Mouse (Mus musculus) lung, embryonic 14.5 days (tissue): ENCODE measurements around the gene Naa38. TPM values are rescaled to one million over a fixed set of nuclear protein-coding genes. Genes with fewer than 3 reads are reported as not detected.

ENCODE experiments used
- ATAC-seq: fragments of 200-750 bp; cut with Nextera tagmentation; 2 replicates; pipeline ENCODE4 v1.8.0; 2017; ENCODE audit warnings: mild to moderate bottlenecking, moderate TSS enrichment, moderate library complexity; ENCODE audit not compliant: insufficient read depth
- DNase-seq: peaks from one replicate; pipeline ENCODE4 v3.0.0-alpha.2; 2015
- H3K27ac ChIP-seq: fragments of 300-500 bp; sonication (generic); 2 replicates; pipeline ENCODE4 v1.5.1; 2014; ENCODE audit warnings: low read depth, mild to moderate bottlenecking, moderate library complexity
- H3K27me3 ChIP-seq: fragments of 300-500 bp; sonication (generic); 2 replicates; pipeline ENCODE4 v1.6.1; 2014; ENCODE audit warnings: low read length, control low read depth; ENCODE audit not compliant: insufficient read depth
- H3K36me3 ChIP-seq: fragments of 300-500 bp; sonication (generic); 2 replicates; pipeline ENCODE4 v1.6.1; 2014; ENCODE audit warnings: control low read depth; ENCODE audit not compliant: insufficient read depth
- H3K4me1 ChIP-seq: fragments of 300-500 bp; sonication (generic); 2 replicates; pipeline ENCODE4 v1.6.1; 2014; ENCODE audit warnings: antibody characterized with exemption, control low read depth; ENCODE audit not compliant: insufficient read depth
- H3K4me2 ChIP-seq: fragments of 300-500 bp; sonication (generic); 2 replicates; pipeline ENCODE4 v1.6.1; 2014; ENCODE audit warnings: mild to moderate bottlenecking
- H3K4me3 ChIP-seq: fragments of 300-500 bp; sonication (generic); 2 replicates; pipeline ENCODE4 v1.5.1; 2014; ENCODE audit warnings: low read depth, low read length
- H3K9ac ChIP-seq: fragments of 300-500 bp; sonication (generic); 2 replicates; pipeline ENCODE4 v1.6.1; 2014
- H3K9me3 ChIP-seq: fragments of 300-500 bp; sonication (generic); 2 replicates; pipeline ENCODE4 v1.6.1; 2016; ENCODE audit warnings: low read depth, low read length, control low read depth
- CTCF ChIP-seq: IDR thresholded peaks from 2 replicates; pipeline ENCODE4 v1.5.1; 2016; ENCODE audit warnings: antibody characterized with exemption, low read depth
- WGBS: fragments of 180-500 bp; shearing (Covaris S2); extraction: QIAGEN DNeasy Blood & Tissue Kit; methylation state at CpG from one replicate; pipeline ENCODE4 v1.1.7; 2014; 5-methylcytosine and 5-hydroxymethylcytosine counted together
- polyA plus RNA-seq: library from polyadenylated mRNA; unstranded; fragments of >200 nt; fragmentation: Nextera tagmentation; extraction: Ambion mirVana; gene quantifications from 2 replicates; pipeline ENCODE4 v1.2.1, GENCODE M21; 2014

The Naa38 gene
- polyA plus RNA-seq, 1 experiment from 2014 or later, result 169 TPM

- Histone ChIP-seq H3K9me3 (no peaks in the 10 kb centered on the region), H3K9ac (peak overlapping the region; percentile 68), H3K4me2 (peak overlapping the region; percentile 97), H3K4me1 (peaks cover 28% of the 10 kb centered on the region), H3K27ac (peak overlapping the region; percentile 98), H3K27me3 (no peaks in the 10 kb centered on the region), H3K4me3 (peak overlapping the region; percentile 73), H3K36me3 (peaks cover 38% of the 10 kb centered on the region)
- under 1% methylated on average over 26 of the region's 26 CpGs for WGBS
- no peak for TF ChIP-seq CTCF
- peak; percentile 39 for ATAC-seq
- peak; percentile 100 for DNase-seq
These were observed 15.8 kb downstream of the Naa38 start for GRCm38 (mm10) chr11:69411073-69411535.

- ATAC-seq (0 out of 2 replicates have a peak, but pooled peaks have one; percentile 1), DNase-seq (peak; percentile 76)
- peaks cover 29% of the 10 kb centered on the region for H3K4me1 ChIP-seq
- no peaks in the 10 kb centered on the region for H3K9me3 ChIP-seq
- H3K4me3 ChIP-seq, result peak overlapping the region; percentile 73
- peak overlapping the region; percentile 98 for H3K27ac ChIP-seq
- H3K4me2 ChIP-seq, result peak overlapping the region; percentile 97
- under 1% methylated on average over 39 of the region's 39 CpGs for WGBS
- 0 out of 2 replicates have a peak, but pooled peaks have one; percentile 3 for TF ChIP-seq CTCF
- H3K9ac ChIP-seq, result peak overlapping the region; percentile 68
- H3K36me3 ChIP-seq, result peaks cover 32% of the 10 kb centered on the region
- H3K27me3 ChIP-seq, result no peaks in the 10 kb centered on the region
These were observed 16.4 kb downstream of the Naa38 start for GRCm38 (mm10) chr11:69411538-69412203.

- Histone ChIP-seq H3K27ac (peak overlapping the region; percentile 52; the same call in 1 of the 2 replicates), H3K9me3 (no peaks in the 10 kb centered on the region), H3K4me2 (peak overlapping the region; percentile 97), H3K4me3 (peak overlapping the region; percentile 73; the same call in 1 of the 2 replicates), H3K36me3 (peaks cover 24% of the 10 kb centered on the region), H3K27me3 (no peaks in the 10 kb centered on the region), H3K9ac (peak overlapping the region; percentile 68; the same call in 1 of the 2 replicates), H3K4me1 (peaks cover 31% of the 10 kb centered on the region)
- TF ChIP-seq CTCF, result no peak
- 53% methylated on average over 7 of the region's 7 CpGs for WGBS
- ATAC-seq (no peak), DNase-seq (no peak)
These were observed 17.3 kb downstream of the Naa38 start for GRCm38 (mm10) chr11:69412548-69412947.

- peak within 1 kb of the TSS; percentile 52; the same call in 1 of the 2 replicates for H3K27ac ChIP-seq
- H3K4me3 ChIP-seq, result peak within 1 kb of the TSS; percentile 73
- ATAC-seq (no peak), DNase-seq (peak; percentile 67)
- 0 out of 2 replicates have a peak, but pooled peaks have one; percentile 13 for TF ChIP-seq CTCF
- 27% methylated on average over 12 of the region's 12 CpGs for WGBS
- H3K27me3 ChIP-seq, result no peaks in the 10 kb centered on the region
- peak within 1 kb of the TSS; percentile 97 for H3K4me2 ChIP-seq
- no peaks in the 10 kb centered on the region for H3K9me3 ChIP-seq
- H3K9ac ChIP-seq, result peak within 1 kb of the TSS; percentile 93
- H3K36me3 ChIP-seq, result peaks cover 16% of the 10 kb centered on the region
- peaks cover 27% of the 10 kb centered on the region for H3K4me1 ChIP-seq
These were observed 18.2 kb downstream of the Naa38 start, which contains the start of gene Kdm6b for GRCm38 (mm10) chr11:69413221-69414181. Gene Kdm6b (minus strand): TSS chr11:69413675.

- H3K27me3 ChIP-seq, result no peaks in the 10 kb centered on the region
- H3K9ac ChIP-seq, result peak overlapping the region; percentile 93
- no peaks in the 10 kb centered on the region for H3K9me3 ChIP-seq
- WGBS, result 20% methylated on average over 4 of the region's 4 CpGs
- peaks cover 30% of the 10 kb centered on the region for H3K4me1 ChIP-seq
- H3K27ac ChIP-seq, result peak overlapping the region; percentile 99
- H3K36me3 ChIP-seq, result peaks cover 16% of the 10 kb centered on the region
- DNase-seq, result peak; percentile 1
- no peak for ATAC-seq
- peak overlapping the region; percentile 97 for H3K4me2 ChIP-seq
- H3K4me3 ChIP-seq, result peak overlapping the region; percentile 71
- no peak for TF ChIP-seq CTCF
These were observed 19.4 kb downstream of the Naa38 start for GRCm38 (mm10) chr11:69414421-69415326.

- peaks cover 16% of the 10 kb centered on the region for H3K36me3 ChIP-seq
- H3K4me3 ChIP-seq, result peak overlapping the region; percentile 71
- ATAC-seq (no peak), DNase-seq (peak; percentile 62)
- peak; percentile 33 for TF ChIP-seq CTCF
- H3K27ac ChIP-seq, result peak overlapping the region; percentile 99
- H3K4me1 ChIP-seq, result peaks cover 30% of the 10 kb centered on the region
- no peaks in the 10 kb centered on the region for H3K27me3 ChIP-seq
- no peaks in the 10 kb centered on the region for H3K9me3 ChIP-seq
- H3K9ac ChIP-seq, result peak overlapping the region; percentile 93
- H3K4me2 ChIP-seq, result peak overlapping the region; percentile 97
- 2% methylated on average over 3 of the region's 3 CpGs for WGBS
These were observed 20.0 kb downstream of the Naa38 start for GRCm38 (mm10) chr11:69415327-69415667.
